Mouse (Mus musculus): ENCODE data around the gene Utp20. TPM values are rescaled to one million over a fixed set of nuclear protein-coding genes. Genes with fewer than 3 reads are reported as not detected.

The Utp20 gene
- polyA plus RNA-seq, 1 experiment from 2014 or later = 25.0 TPM

GRCm38 (mm10) chr10:88712359-88712758, 114.2 kb downstream of the Utp20 start:
- 76% methylated on average over 6 of the region's 6 CpGs for WGBS
- H3K27ac ChIP-seq = no peak overlapping the region
- H3K4me1 ChIP-seq = no peaks in the 10 kb centered on the region
- H3K36me3 ChIP-seq = no peaks in the 10 kb centered on the region
- no peak overlapping the region for H3K9ac ChIP-seq
- H3K27me3 ChIP-seq = no peaks in the 10 kb centered on the region
- ATAC-seq (ENCODE audit: insufficient number of reproducible peaks, insufficient read depth, low FRiP score, low TSS enrichment) = no peak
- H3K4me2 ChIP-seq (replicated peaks) = no peak overlapping the region
- no peak overlapping the region for H3K4me3 ChIP-seq
- no peaks in the 10 kb centered on the region for H3K9me3 ChIP-seq

GRCm38 (mm10) chr10:88708671-88709523, 117.7 kb downstream of the Utp20 start:
- Histone ChIP-seq H3K4me3 (no peak overlapping the region), H3K27ac (no peak overlapping the region), H3K4me2 (replicated peaks) (no peak overlapping the region), H3K4me1 (no peaks in the 10 kb centered on the region), H3K36me3 (no peaks in the 10 kb centered on the region), H3K27me3 (no peaks in the 10 kb centered on the region), H3K9ac (no peak overlapping the region), H3K9me3 (no peaks in the 10 kb centered on the region)
- no peak for ATAC-seq (ENCODE audit: insufficient number of reproducible peaks, insufficient read depth, low FRiP score, low TSS enrichment)
- 68% methylated on average over 10 of the region's 10 CpGs for WGBS

- Histone ChIP-seq H3K27me3 (no peaks in the 10 kb centered on the region), H3K4me3 (no peak overlapping the region), H3K36me3 (no peaks in the 10 kb centered on the region), H3K4me1 (no peaks in the 10 kb centered on the region), H3K9ac (no peak overlapping the region), H3K27ac (no peak overlapping the region), H3K9me3 (no peaks in the 10 kb centered on the region), H3K4me2 (replicated peaks) (no peak overlapping the region)
- no peak for ATAC-seq (ENCODE audit: insufficient number of reproducible peaks, insufficient read depth, low FRiP score, low TSS enrichment)
- 76% methylated on average over 6 of the region's 6 CpGs for WGBS
Observed at GRCm38 (mm10) chr10:88700938-88701337, 125.7 kb downstream of the Utp20 start.

Other genes starting within 250 kb of the Utp20 start
- gene Mybpc1, start 221.7 kb downstream of the Utp20 start, polyA plus RNA-seq (2016; fragmentation: Nextera tagmentation; extraction: Ambion mirVana) = 7.5 and 10.9 TPM in 2 replicates
- 0.19 TPM in 1 of 2 replicates, not detected in the other for gene Spic, start 141.8 kb downstream of the Utp20 start, polyA plus RNA-seq (2016; fragmentation: Nextera tagmentation; extraction: Ambion mirVana)
- gene Arl1, start 95.9 kb downstream of the Utp20 start, polyA plus RNA-seq (2016; fragmentation: Nextera tagmentation; extraction: Ambion mirVana) = 173 and 187 TPM in 2 replicates
- 0.08 and 0.09 TPM in 2 replicates for gene Slc5a8, start 59.2 kb upstream of the Utp20 start, polyA plus RNA-seq (2016; fragmentation: Nextera tagmentation; extraction: Ambion mirVana)

Data from embryonic facial prominence, embryonic 12.5 days (tissue).